Mouse (Mus musculus) adrenal gland, adult 10 weeks (tissue): Measurements from ENCODE around the gene Epb41. TPM values are rescaled to one million over a fixed set of nuclear protein-coding genes. Genes with fewer than 3 reads are reported as not detected.

Experiments used
- polyA plus RNA-seq: library from polyadenylated mRNA; stranded (reverse); fragments of 350-450 nt; fragmentation: Illumina TruSeq; extraction: RNeasy Lipid Tissue Mini Kit (QIAGEN cat#74804); gene quantifications from one replicate; pipeline ENCODE4 v1.2.3, GENCODE M21; 2014; ENCODE audit warnings: low read depth, low replicate concordance

Epb41 gene
- 43.0 TPM for polyA plus RNA-seq

DNA sequence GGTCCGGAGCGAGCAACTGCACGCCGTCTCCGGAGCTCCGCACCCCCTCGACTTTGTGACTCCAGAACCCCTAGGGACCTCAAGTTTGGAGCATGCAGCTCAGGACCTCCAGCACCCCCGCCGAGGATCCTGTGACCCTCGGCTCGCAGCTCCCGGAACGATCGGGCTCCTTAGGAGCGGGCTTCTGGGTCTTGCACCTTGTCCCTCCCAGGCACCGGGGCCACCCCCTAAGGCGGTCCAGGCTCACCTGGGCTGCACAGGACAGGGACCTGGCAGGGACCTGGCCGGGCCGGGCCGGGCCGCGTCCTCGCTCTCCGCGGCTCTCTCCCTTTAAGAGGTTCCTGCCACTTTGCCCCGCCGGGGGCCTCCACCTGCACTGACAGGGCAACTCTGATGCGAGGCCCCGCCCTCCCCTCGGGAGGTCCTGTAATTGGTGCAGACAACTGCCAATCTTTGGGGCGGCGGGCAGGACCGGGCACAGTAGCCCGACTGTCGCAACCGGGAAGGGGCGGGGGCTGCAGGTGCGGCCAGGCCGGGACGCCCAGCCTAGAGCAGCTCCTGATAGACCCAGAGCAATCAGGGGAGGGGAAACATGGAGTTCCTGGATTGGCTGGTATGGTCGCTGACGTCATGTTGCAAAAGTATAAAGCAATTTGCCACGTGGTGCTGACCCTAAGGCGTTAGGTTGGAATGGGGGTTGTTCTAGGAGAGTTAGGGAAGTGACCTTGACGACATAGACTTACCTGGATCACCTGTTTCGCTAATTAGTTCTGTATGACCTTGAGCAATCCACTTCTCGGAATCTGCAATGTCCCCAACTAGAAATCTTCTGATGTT lies at the start of gene Epb41:
TSS of gene Epb41 (minus strand) at position 389 of the 837 bp plus-strand sequence.

DNA sequence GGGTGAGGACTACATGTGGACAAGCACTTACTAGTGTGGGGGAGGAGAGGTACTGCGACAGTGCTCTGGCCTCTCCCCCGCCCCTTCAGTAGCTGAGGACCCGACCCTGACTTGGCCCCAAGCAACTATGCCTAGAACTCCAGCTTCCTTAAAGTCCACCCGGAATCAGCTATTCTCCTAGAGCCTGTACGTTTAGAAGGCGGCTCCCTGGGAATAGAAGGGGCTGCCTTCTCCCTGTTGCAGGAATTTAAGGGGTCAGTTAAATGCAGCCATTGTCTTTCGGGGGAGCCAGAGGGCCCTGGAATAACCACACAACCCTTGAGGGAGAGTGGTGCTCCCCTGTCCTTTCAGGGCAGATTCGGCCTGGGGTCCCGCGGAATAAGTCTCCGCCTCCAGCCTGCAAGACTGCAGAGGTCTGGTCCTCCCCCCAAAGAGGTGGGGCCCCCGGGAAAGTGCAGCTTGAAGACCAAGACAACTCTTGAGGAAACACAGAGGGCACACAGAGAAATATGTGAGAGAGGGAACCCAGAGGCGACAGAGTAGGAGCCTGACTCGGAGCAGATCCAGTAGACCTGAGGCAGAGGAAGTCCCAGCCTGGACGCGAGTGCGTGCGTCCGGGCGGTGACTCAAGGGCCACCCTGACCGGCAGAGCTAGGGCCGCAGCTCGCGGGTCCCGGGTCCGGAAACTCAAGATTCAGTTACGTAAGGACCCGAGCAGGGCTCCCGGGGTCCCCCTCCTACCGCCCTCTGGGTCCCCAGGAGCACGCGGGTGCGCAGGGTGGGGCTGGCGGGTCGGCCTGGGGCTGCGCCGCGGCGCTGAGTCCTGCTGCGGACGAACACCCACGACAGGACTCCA lies 816 bp downstream of the Epb41 start, which contains the start of gene Gm10300:
TSS of gene Gm10300 (plus strand) at position 621 of the 856 bp plus-strand sequence.

DNA sequence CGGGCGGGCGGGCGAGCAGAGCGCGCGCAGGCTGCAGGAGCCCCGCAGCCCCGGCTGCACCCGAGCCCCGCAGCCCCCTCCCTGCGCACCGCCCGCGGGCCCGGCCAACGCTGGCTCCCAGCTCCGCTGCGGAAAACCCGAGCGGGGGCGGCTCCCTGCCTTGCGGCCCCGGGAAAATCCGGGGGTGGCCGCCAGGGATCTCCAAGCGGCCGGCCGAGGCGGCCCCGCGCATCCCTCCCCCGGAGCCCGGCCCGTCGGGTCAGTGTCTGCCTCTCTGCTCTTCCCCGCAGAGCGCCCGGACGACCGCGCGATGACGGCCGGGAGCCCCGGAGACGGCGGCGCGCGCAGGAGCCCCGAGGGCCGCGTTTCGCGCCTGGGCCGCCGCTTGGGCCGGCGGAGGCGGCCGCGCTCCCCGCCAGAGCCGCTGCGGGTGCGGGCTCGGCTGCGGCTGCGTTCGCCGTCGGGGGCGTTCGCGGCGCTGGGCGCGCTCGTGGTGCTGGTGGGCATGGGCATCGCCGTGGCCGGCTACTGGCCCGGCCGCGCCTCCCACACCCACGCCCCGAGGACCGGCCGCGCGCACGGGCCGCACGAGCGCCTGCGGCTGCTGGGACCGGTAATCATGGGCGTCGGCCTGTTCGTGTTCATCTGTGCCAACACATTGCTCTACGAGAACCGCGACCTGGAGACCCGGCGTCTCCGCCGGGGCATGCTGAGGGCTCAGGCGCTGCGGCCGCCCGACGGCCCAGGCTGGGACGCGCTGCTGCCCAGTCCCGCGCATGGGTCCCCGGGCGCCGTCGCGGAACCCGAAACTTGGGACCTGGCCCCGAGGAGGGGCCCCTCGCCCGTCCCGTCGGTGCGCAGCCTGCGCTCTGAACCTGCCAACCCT lies 153.4 kb downstream of the Epb41 start, which contains the start of gene Tmem200b:
TSS of gene Tmem200b (plus strand) at position 311 of the 886 bp plus-strand sequence.

Other genes starting within 250 kb of the Epb41 start
- 14.8 TPM for gene Ptpru, start 237.0 kb downstream of the Epb41 start, polyA plus RNA-seq
- 4.8 TPM for gene Mecr, start 231.9 kb downstream of the Epb41 start, polyA plus RNA-seq
- 13.8 TPM for gene Srsf4, start 201.7 kb downstream of the Epb41 start, polyA plus RNA-seq
- gene Tmem200b, start 153.6 kb downstream of the Epb41 start, polyA plus RNA-seq = not detected
- gene Gm10300, start 624 bp downstream of the Epb41 start, polyA plus RNA-seq = not detected
- gene Oprd1, start 69.2 kb upstream of the Epb41 start, polyA plus RNA-seq = 0.23 TPM
- gene Ythdf2, start 137.0 kb upstream of the Epb41 start, polyA plus RNA-seq = 75.8 TPM
- 5.7 TPM for gene Gmeb1, start 186.3 kb upstream of the Epb41 start, polyA plus RNA-seq
- 15.5 TPM for gene Taf12, start 199.1 kb upstream of the Epb41 start, polyA plus RNA-seq
- gene Rab42, start 228.1 kb upstream of the Epb41 start, polyA plus RNA-seq = not detected